Mouse (Mus musculus) regulatory T cell (primary cell): ENCODE measurements around the gene Fam49a.

Experiments used
- in situ Hi-C: fragments of 300-600 bp; cut with MboI, MseI; formaldehyde crosslinking; loops from one replicate; pipeline ENCODE4 v1.15.1; 2025; ENCODE audit warnings: high pct_unique_total_duplicates

The Fam49a gene

GRCm38 (mm10) chr12:12356463-12356862 lies 94.5 kb downstream of the Fam49a start:
- in situ Hi-C loops, result no loop called here

- in situ Hi-C loops, result no loop called here
Observed at GRCm38 (mm10) chr12:12356946-12357345, 95.0 kb downstream of the Fam49a start.

GRCm38 (mm10) chr12:12359923-12360322 lies 98.0 kb downstream of the Fam49a start:
- in situ Hi-C loops, result no loop called here

- in situ Hi-C loops, result no loop called here
Observed at GRCm38 (mm10) chr12:12362371-12362770, 100.4 kb downstream of the Fam49a start.

GRCm38 (mm10) chr12:12364201-12364600 lies 102.3 kb downstream of the Fam49a start:
- in situ Hi-C loops, result no loop called here

- in situ Hi-C loops, result no loop called here
Observed at GRCm38 (mm10) chr12:12367423-12367822, 105.5 kb downstream of the Fam49a start.

- in situ Hi-C loops, result no loop called here
Observed at GRCm38 (mm10) chr12:12373111-12373862, 111.3 kb downstream of the Fam49a start.

GRCm38 (mm10) chr12:12379056-12379455 lies 117.1 kb downstream of the Fam49a start:
- in situ Hi-C loops, result no loop called here

GRCm38 (mm10) chr12:12389271-12389670 lies 127.3 kb downstream of the Fam49a start:
- in situ Hi-C loops, result no loop called here

GRCm38 (mm10) chr12:12396224-12396623 lies 134.3 kb downstream of the Fam49a start:
- in situ Hi-C loops, result loop anchor here (5.0 kb wide), 2 partner anchors 74 to 229 kb away; no protein-coding TSS in a partner anchor

GRCm38 (mm10) chr12:12401051-12401465 lies 139.1 kb downstream of the Fam49a start:
- in situ Hi-C loops, result no loop called here

GRCm38 (mm10) chr12:12401504-12401903 lies 139.6 kb downstream of the Fam49a start:
- in situ Hi-C loops, result no loop called here

GRCm38 (mm10) chr12:12405491-12406110 lies 143.7 kb downstream of the Fam49a start:
- in situ Hi-C loops, result no loop called here

- in situ Hi-C loops, result no loop called here
Observed at GRCm38 (mm10) chr12:12409044-12409443, 147.1 kb downstream of the Fam49a start.

- in situ Hi-C loops, result loop anchor here (10.0 kb wide), 1 partner anchor 1078 kb away; no protein-coding TSS in a partner anchor
Observed at GRCm38 (mm10) chr12:12412674-12413073, 150.7 kb downstream of the Fam49a start.

- in situ Hi-C loops, result loop anchor here (5.0 to 10.0 kb wide), 3 partner anchors 174 to 792 kb away; no protein-coding TSS in a partner anchor
Observed at GRCm38 (mm10) chr12:12420423-12420822, 158.5 kb downstream of the Fam49a start.

GRCm38 (mm10) chr12:12420841-12421579 lies 159.1 kb downstream of the Fam49a start:
- in situ Hi-C loops, result loop anchor here (5.0 to 10.0 kb wide), 3 partner anchors 174 to 791 kb away; no protein-coding TSS in a partner anchor

- in situ Hi-C loops, result loop anchor here (5.0 to 10.0 kb wide), 3 partner anchors 173 to 791 kb away; no protein-coding TSS in a partner anchor
Observed at GRCm38 (mm10) chr12:12421580-12421878, 159.6 kb downstream of the Fam49a start.

- in situ Hi-C loops, result loop anchor here (5.0 to 10.0 kb wide), 2 partner anchors 67 to 170 kb away; no protein-coding TSS in a partner anchor
Observed at GRCm38 (mm10) chr12:12425188-12425587, 163.2 kb downstream of the Fam49a start.

GRCm38 (mm10) chr12:12427285-12427684 lies 165.3 kb downstream of the Fam49a start:
- in situ Hi-C loops, result loop anchor here (5.0 to 10.0 kb wide), 2 partner anchors 65 to 168 kb away; no protein-coding TSS in a partner anchor

GRCm38 (mm10) chr12:12428886-12429285 lies 166.9 kb downstream of the Fam49a start:
- in situ Hi-C loops, result loop anchor here (5.0 to 10.0 kb wide), 2 partner anchors 63 to 166 kb away; no protein-coding TSS in a partner anchor
